Mouse (Mus musculus) MEL (cell line): ENCODE results near the gene Cenpp.

Experiments used
- CTCF ChIP-seq, 3 experiments: IDR thresholded peaks in 2 of 3; conservative IDR thresholded peaks in 1 of 3; 2 replicates each; pipeline ENCODE4 v1.5.1; 2011 to 2012; ENCODE audit warnings: low read length in 3 of 3, low read depth in 2 of 3, mild to moderate bottlenecking in 2 of 3, improper control_type of control experiment in 1 of 3, inconsistent platforms in 1 of 3, mixed read lengths in 1 of 3, moderate library complexity in 1 of 3; ENCODE audit not compliant: control insufficient read depth in 1 of 3, insufficient read depth in 1 of 3, poor library complexity in 1 of 3, severe bottlenecking in 1 of 3
- POLR2A ChIP-seq, 2 experiments: IDR thresholded peaks; 2 replicates each; pipeline ENCODE4 v1.6.1; 2011 to 2012; ENCODE audit warnings: low read length in 2 of 2, mild to moderate bottlenecking in 2 of 2, control low read depth in 1 of 2, improper control_type of control experiment in 1 of 2, low read depth in 1 of 2, moderate library complexity in 1 of 2; ENCODE audit not compliant: control insufficient read depth in 1 of 2, insufficient read depth in 1 of 2, poor library complexity in 1 of 2

DNA sequence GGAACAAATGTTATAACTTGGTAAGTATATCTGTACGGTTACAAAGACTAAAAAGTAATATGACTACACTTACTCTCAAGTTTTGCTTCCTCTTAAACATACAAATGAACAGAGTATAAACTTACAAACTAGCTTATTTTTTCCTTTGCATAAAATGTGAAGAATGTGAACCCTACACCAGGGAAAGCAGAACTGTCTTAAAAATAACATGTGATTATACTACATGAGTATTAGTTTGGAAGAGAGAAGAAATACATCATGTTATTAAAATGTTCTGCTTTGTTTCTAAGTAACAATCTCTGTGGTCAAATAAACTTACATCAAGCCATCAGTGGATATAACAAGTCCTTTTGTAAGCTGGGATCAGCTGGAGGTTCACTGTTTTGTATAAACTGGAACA, 113.9 kb downstream of the Cenpp start:
- TF ChIP-seq CTCF (IDR thresholded peaks at IDR 0.05 in 2 of 3, conservative IDR thresholded peaks at IDR 0.05 in 1 of 3; ENCODE audit: control insufficient read depth in 1 of 3, insufficient read depth in 1 of 3, low read depth in 2 of 3, low read length in 3 of 3, poor library complexity in 1 of 3, severe bottlenecking in 1 of 3) (no peak), POLR2A (IDR thresholded peaks at IDR 0.05; ENCODE audit: control insufficient read depth in 1 of 2, insufficient read depth in 1 of 2, low read depth in 1 of 2, low read length in 2 of 2, poor library complexity in 1 of 2) (no peak)
